Mouse (Mus musculus) hindbrain, embryonic 14.5 days (tissue): Measurements from ENCODE around the gene Fance. TPM values are rescaled to one million over a fixed set of nuclear protein-coding genes. Genes with fewer than 3 reads are reported as not detected.
"Not testable (repeated sequence)": the region's sequence is repeated elsewhere in the genome, so short reads cannot be mapped to it uniquely, and the experiment has no call there.

Experiments
- ATAC-seq: fragments of 200-750 bp; cut with Nextera tagmentation; 2 replicates; pipeline ENCODE4 v1.8.0; 2017; ENCODE audit warnings: moderate number of reproducible peaks, mild to moderate bottlenecking, moderate TSS enrichment, moderate library complexity; ENCODE audit not compliant: low FRiP score
- DNase-seq: peaks from one replicate; pipeline ENCODE4 v3.0.0-alpha.2; 2015; ENCODE audit warnings: low spot score
- H3K27ac ChIP-seq: fragments of 300-500 bp; sonication (generic); 2 replicates; pipeline ENCODE4 v1.5.1; 2014; ENCODE audit warnings: mild to moderate bottlenecking, moderate library complexity
- H3K27me3 ChIP-seq: fragments of 300-500 bp; sonication (generic); 2 replicates; pipeline ENCODE4 v1.6.1; 2014; ENCODE audit warnings: mild to moderate bottlenecking, low read length, mixed read lengths; ENCODE audit not compliant: control insufficient read depth, insufficient read depth
- H3K36me3 ChIP-seq: fragments of 300-500 bp; sonication (generic); replicated peaks from 2 replicates; pipeline ENCODE4 v1.6.1; 2014; ENCODE audit not compliant: control insufficient read depth, insufficient read depth
- H3K4me1 ChIP-seq: fragments of 300-500 bp; sonication (generic); replicated peaks from 2 replicates; pipeline ENCODE4 v1.6.1; 2014; ENCODE audit warnings: antibody characterized with exemption, low read length, mixed read lengths; ENCODE audit not compliant: control insufficient read depth, insufficient read depth
- H3K4me2 ChIP-seq: fragments of 300-500 bp; sonication (generic); replicated peaks from 2 replicates; pipeline ENCODE4 v1.6.1; 2014; ENCODE audit warnings: mild to moderate bottlenecking, moderate library complexity
- H3K4me3 ChIP-seq: fragments of 300-500 bp; sonication (generic); replicated peaks from 2 replicates; pipeline ENCODE4 v1.5.1; 2014; ENCODE audit warnings: mild to moderate bottlenecking, low read length
- H3K9ac ChIP-seq: fragments of 300-500 bp; sonication (generic); 2 replicates; pipeline ENCODE4 v1.6.1; 2014
- H3K9me3 ChIP-seq: fragments of 300-500 bp; sonication (generic); 2 replicates; pipeline ENCODE4 v1.6.1; 2016; ENCODE audit warnings: low read length; ENCODE audit not compliant: control insufficient read depth
- WGBS: fragments of 180-500 bp; shearing (Covaris S2); extraction: QIAGEN DNeasy Blood & Tissue Kit; methylation state at CpG from one replicate; pipeline ENCODE4 v1.1.7; 2014; 5-methylcytosine and 5-hydroxymethylcytosine counted together
- polyA plus RNA-seq: library from polyadenylated mRNA; unstranded; fragments of >200 nt; fragmentation: Nextera tagmentation; extraction: Ambion mirVana; gene quantifications from 2 replicates; pipeline ENCODE4 v1.2.1, GENCODE M21; 2014

Gene Fance
- polyA plus RNA-seq, 1 experiment from 2014 or later, result 22.0 TPM

- DNase-seq (no peak), ATAC-seq (no peak)
- Histone ChIP-seq H3K27me3 (no peaks in the 10 kb centered on the region), H3K4me3 (no peak overlapping the region), H3K4me2 (no peak overlapping the region), H3K36me3 (peaks cover 34% of the 10 kb centered on the region), H3K9me3 (no peaks in the 10 kb centered on the region), H3K9ac (no peak overlapping the region), H3K4me1 (peaks cover 12% of the 10 kb centered on the region), H3K27ac (no peak overlapping the region)
- WGBS, result 84% methylated on average over 20 of the region's 20 CpGs
Observed at GRCm38 (mm10) chr17:28315611-28316160, 2.4 kb downstream of the Fance start.

DNA sequence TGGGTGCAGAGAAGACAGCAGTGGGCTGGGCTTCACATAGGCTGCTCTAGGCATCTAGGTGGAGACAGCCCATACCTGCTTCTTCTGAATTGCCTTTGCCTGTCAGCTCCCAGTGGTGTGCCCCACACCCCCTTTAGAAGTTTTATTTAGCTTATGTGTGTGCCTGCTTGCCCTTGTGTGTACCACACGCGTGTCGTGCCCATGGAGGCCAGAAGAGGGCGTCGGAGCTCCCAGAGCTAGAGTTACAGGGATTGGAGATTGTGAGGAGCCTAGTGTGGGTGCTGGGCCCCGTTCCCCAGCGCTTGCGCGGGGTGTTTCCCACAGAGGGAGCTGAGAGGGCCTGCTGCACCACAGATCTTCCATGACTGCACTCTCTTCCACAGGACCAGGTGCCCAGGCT lies 3.2 kb downstream of the Fance start:
- ATAC-seq, result no peak
- H3K27me3 ChIP-seq, result no peaks in the 10 kb centered on the region
- H3K4me2 ChIP-seq, result no peak overlapping the region
- H3K4me3 ChIP-seq, result no peak overlapping the region
- no peak overlapping the region for H3K27ac ChIP-seq
- peaks cover 12% of the 10 kb centered on the region for H3K4me1 ChIP-seq
- H3K36me3 ChIP-seq, result peaks cover 34% of the 10 kb centered on the region
- H3K9me3 ChIP-seq, result no peaks in the 10 kb centered on the region
- WGBS, result 93% methylated on average over 9 of the region's 9 CpGs
- no peak overlapping the region for H3K9ac ChIP-seq
- DNase-seq, result no peak

DNA sequence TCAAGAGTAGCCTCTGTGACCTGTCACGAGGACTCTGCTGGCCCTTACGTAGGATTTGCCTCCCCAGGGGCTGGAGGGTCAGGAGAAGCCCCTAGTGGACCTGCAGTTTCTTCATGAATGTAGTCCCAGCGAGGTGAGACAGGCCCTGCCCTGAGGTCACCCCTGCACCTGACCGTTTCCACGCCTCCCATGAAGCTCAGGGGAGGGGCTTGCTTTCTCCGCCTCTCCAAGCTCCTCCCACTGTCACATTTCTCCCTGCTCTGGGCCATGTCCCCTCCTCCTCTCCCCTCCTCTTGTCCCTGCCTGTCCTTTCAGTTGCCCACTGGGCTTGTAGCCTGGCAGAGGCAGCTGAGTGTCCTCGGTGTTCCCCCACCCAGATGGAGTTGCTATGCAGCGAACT lies 3.8 kb downstream of the Fance start:
- WGBS, result 39% methylated on average over 8 of the region's 8 CpGs
- no peak overlapping the region for H3K9ac ChIP-seq
- no peak for DNase-seq
- no peak overlapping the region for H3K4me2 ChIP-seq
- H3K27me3 ChIP-seq, result no peaks in the 10 kb centered on the region
- H3K4me3 ChIP-seq, result no peak overlapping the region
- peaks cover 12% of the 10 kb centered on the region for H3K4me1 ChIP-seq
- no peak for ATAC-seq
- no peaks in the 10 kb centered on the region for H3K9me3 ChIP-seq
- H3K27ac ChIP-seq, result no peak overlapping the region
- peaks cover 37% of the 10 kb centered on the region for H3K36me3 ChIP-seq

- Histone ChIP-seq H3K27me3 (no peaks in the 10 kb centered on the region), H3K27ac (no peak overlapping the region), H3K4me2 (no peak overlapping the region), H3K9me3 (no peaks in the 10 kb centered on the region), H3K4me1 (peaks cover 10% of the 10 kb centered on the region), H3K9ac (no peak overlapping the region), H3K4me3 (no peak overlapping the region), H3K36me3 (peaks cover 43% of the 10 kb centered on the region)
- WGBS, result 78% methylated on average over 9 of the region's 9 CpGs
- DNase-seq (no peak), ATAC-seq (no peak)
Observed at GRCm38 (mm10) chr17:28317725-28318124, 4.4 kb downstream of the Fance start.

DNA sequence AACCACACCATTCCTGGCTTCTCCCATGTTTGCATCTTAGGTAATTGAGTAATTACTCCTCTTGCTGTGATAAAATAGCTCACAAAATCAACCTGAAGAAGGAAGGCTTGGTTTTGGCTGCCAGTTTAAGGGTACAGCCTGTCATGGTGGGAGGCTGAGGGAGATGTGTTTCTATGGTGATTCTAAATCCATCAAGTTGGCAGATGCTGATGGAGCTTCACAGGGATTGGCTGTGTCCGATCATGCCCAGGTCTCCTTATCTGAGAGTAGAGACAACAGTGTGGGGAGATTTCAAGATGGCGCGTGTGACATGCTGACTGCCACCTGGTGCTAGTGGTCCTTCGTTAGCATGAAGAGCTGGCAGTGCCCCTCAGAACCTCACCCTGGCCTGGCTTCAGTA lies 8.4 kb downstream of the Fance start:
- Histone ChIP-seq H3K4me2 (no peak overlapping the region), H3K27me3 (no peaks in the 10 kb centered on the region), H3K4me3 (no peak overlapping the region), H3K9me3 (no peaks in the 10 kb centered on the region), H3K9ac (no peak overlapping the region), H3K4me1 (no peaks in the 10 kb centered on the region), H3K36me3 (peaks cover 39% of the 10 kb centered on the region), H3K27ac (no peak overlapping the region)
- DNase-seq, result no peak
- WGBS, result 87% methylated on average over 4 of the region's 4 CpGs
- no peak for ATAC-seq

GRCm38 (mm10) chr17:28323786-28324185 lies 10.5 kb downstream of the Fance start:
- Histone ChIP-seq H3K4me1 (peaks cover 9% of the 10 kb centered on the region), H3K27me3 (no peaks in the 10 kb centered on the region), H3K27ac (no peak overlapping the region), H3K9ac (no peak overlapping the region), H3K4me2 (no peak overlapping the region), H3K36me3 (peaks cover 22% of the 10 kb centered on the region), H3K4me3 (no peak overlapping the region), H3K9me3 (no peaks in the 10 kb centered on the region)
- DNase-seq, result no peak
- no peak for ATAC-seq
- 93% methylated on average over 8 of the region's 8 CpGs for WGBS

GRCm38 (mm10) chr17:28324416-28324815 lies 11.1 kb downstream of the Fance start:
- not testable (repeated sequence) for DNase-seq, H3K9ac ChIP-seq, H3K4me3 ChIP-seq, H3K9me3 ChIP-seq, H3K27me3 ChIP-seq, ATAC-seq, H3K27ac ChIP-seq, H3K4me2 ChIP-seq
- H3K4me1 ChIP-seq, result peaks cover 14% of the 10 kb centered on the region
- WGBS, result 96% methylated on average over 7 of the region's 7 CpGs
- H3K36me3 ChIP-seq, result peaks cover 17% of the 10 kb centered on the region; the same call in 1 of the 2 replicates

GRCm38 (mm10) chr17:28325751-28326150 lies 12.4 kb downstream of the Fance start:
- Histone ChIP-seq H3K27me3 (no peaks in the 10 kb centered on the region), H3K9ac (no peak overlapping the region), H3K27ac (no peak overlapping the region), H3K36me3 (peaks cover 29% of the 10 kb centered on the region), H3K4me1 (peaks cover 22% of the 10 kb centered on the region), H3K4me2 (no peak overlapping the region), H3K4me3 (no peak overlapping the region), H3K9me3 (no peaks in the 10 kb centered on the region)
- ATAC-seq, result no peak
- WGBS, result 96% methylated on average over 8 of the region's 8 CpGs
- DNase-seq, result no peak

- no peaks in the 10 kb centered on the region for H3K9me3 ChIP-seq
- H3K27ac ChIP-seq, result no peak overlapping the region
- peak overlapping the region; percentile 99; the same call in 1 of the 2 replicates for H3K9ac ChIP-seq
- no peak overlapping the region for H3K4me3 ChIP-seq
- DNase-seq (no peak), ATAC-seq (no peak)
- peaks cover 37% of the 10 kb centered on the region for H3K36me3 ChIP-seq
- no peak overlapping the region for H3K4me2 ChIP-seq
- peaks cover 22% of the 10 kb centered on the region for H3K4me1 ChIP-seq
- H3K27me3 ChIP-seq, result no peaks in the 10 kb centered on the region
- 84% methylated on average over 3 of the region's 3 CpGs for WGBS
Observed at GRCm38 (mm10) chr17:28326951-28327350, 13.6 kb downstream of the Fance start.
